Mouse (Mus musculus): Measurements from ENCODE around the gene Idh2.

The Idh2 gene

DNA sequence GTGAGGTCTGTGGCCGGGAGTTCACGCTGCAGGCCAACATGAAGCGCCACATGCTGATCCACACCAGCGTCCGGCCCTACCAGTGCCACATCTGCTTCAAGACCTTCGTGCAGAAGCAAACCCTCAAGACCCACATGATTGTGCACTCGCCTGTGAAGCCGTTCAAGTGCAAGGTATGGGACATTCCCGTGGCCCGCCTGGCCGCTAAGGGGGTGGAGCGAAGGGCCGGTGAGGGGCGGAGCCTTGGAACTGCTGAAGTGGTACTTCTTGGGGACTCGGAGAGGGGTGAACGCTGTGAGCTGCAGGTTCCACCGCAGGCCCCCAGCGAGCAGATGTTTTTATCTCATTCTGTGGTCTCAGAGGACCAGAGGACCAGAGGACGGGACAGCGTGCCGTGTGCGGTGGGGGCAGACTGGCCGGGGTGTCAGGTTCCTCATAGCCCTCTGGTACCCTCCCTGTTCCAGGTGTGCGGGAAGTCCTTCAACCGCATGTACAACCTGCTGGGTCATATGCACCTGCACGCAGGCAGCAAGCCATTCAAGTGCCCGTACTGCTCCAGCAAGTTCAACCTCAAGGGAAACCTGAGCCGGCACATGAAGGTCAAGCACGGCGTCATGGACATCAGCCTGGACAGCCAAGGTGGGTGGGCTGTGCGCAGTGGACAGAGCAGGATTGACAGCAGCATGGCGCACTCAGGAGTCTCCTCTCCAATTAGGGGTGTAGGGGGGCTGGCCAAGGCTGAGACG lies 29.0 kb downstream of the Idh2 start:
- DNase-seq (ENCODE audit: low read depth) = no peak

DNA sequence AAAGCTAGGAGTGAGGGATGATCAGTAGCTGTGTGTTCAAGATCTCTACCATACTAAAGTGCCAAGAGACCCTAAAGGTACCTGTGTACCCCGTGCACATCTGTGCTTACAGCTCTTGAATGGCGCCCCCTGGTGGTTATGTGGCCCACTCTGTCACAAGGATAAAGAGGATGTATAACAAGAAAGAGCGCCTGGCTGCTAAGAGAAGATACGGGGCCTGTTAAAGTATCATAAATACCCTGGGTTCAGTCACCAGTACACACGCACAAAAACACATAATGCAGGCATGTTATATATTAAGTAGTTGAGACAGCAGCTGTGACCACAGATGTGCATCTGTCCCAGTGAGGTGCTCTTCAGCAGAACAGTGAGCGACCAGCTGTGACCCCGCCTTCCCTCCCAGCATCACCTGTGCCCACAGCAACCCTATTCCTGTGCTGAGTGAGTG lies 30.7 kb downstream of the Idh2 start:
- DNase-seq (ENCODE audit: low read depth) = peak; percentile 68

DNA sequence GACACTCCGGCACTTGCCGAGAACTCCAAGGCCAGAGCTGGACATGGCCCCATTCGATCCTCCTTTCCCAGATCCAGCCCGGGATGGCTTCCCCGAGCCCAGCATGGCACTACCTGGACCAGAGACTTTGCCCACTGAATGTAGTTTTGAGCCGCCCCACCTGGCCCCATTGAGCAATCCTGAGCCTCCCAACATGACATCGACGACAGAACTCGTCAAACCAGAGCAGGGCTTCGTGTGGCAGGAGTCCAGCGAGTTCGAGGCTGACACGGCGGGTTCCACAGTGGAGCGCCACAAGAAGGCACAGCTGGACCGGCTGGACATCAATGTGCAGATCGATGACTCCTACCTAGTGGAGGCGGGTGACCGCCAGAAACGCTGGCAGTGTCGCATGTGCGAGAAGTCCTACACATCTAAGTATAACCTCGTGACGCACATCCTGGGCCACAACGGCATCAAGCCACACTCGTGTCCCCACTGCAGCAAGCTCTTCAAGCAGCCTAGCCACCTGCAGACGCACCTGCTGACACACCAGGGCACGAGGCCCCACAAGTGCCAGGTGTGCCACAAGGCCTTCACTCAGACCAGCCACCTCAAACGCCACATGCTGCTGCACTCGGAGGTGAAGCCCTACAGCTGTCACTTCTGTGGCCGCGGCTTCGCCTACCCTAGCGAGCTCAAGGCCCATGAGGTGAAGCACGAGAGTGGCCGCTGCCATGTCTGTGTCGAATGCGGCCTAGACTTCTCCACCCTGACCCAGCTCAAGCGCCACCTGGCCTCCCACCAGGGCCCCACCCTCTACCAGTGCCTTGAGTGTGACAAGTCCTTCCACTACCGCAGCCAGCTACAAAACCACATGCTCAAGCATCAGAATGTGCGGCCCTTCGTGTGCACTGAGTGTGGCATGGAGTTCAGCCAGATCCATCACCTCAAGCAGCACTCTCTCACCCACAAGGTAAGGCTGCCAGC lies 33.3 kb downstream of the Idh2 start:
- no peak for DNase-seq (ENCODE audit: low read depth)

DNA sequence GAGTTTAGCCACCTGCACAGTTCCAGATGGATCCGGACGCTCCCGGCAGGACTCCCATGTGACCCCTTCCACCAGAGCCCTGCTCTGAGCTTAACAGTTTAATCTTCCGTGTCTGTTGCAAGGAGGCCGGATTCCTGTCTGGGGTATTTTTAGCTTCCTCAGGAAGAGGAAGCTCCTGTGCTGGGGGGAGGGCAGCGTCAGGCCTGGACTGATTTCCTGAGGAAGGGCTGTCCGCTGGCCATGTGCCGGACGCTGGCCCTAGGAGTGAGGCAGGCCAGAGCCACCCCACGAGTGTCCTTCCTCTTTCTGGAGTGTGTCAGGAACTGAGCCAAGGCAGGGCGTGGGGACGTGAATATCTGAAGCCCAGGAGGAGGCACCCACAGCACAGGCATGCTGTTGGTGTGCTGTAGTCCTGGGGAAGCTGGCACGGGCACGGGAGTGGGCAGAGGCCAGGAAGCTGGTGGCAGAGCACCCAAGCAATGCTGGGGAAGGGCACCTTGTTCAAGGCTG lies 36.3 kb downstream of the Idh2 start:
- no peak for DNase-seq (ENCODE audit: low read depth)

DNA sequence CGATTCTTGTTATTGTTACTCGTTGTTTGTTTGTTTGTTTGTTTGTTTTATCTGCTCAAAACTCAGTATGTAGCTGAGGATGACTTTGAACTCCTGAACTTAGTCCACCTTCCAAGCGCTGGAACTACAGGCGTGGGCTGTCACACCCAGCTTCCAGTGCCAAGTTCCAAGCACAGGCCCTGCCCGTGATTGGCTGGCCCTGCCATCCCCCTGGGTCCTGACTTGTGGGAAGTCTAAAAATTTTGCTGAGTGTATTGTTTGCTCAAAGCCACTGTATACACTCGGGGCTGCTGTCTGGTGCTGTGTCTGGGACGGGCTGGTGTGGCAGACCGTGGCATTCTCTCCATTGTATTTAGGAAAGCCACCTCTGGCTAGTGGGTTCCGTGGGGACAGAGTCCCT lies 37.4 kb downstream of the Idh2 start:
- DNase-seq (ENCODE audit: low read depth) = no peak

DNA sequence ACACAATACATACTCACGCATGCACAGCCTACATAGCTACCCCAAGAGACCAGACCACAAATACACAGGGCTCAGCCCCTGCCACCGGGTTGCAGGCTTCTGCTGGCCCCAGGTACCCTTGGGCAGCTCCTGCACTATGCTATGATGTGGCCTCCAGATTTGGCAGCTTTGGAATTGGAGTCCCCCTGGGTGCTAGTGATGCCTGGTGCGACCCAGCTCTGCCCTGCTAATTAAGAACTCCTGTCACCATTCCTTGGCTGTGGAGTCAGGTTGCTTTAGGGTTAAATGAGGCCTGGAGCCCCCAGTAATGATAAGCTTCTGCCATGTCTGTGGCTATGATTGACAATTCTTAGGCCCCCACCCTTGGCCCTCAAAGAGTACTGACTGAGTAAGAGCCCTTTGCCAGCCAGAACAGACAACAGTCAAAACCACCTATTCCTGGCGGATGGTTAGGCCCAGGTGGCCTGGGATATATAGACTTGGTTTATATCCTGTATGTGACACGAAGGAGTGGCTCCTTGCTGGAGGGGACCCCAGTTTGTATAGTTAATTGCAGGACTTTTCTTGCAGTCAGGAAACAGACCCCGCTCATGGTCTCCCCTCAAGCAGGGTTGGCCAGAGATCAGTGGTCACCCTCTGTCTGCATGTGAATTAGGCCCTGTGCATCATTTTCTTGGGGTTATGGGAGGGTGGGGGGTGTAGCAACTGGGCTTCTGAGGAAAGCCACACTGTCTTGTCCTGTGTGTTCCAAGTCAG lies 38.1 kb downstream of the Idh2 start:
- DNase-seq (ENCODE audit: low read depth) = no peak

DNA sequence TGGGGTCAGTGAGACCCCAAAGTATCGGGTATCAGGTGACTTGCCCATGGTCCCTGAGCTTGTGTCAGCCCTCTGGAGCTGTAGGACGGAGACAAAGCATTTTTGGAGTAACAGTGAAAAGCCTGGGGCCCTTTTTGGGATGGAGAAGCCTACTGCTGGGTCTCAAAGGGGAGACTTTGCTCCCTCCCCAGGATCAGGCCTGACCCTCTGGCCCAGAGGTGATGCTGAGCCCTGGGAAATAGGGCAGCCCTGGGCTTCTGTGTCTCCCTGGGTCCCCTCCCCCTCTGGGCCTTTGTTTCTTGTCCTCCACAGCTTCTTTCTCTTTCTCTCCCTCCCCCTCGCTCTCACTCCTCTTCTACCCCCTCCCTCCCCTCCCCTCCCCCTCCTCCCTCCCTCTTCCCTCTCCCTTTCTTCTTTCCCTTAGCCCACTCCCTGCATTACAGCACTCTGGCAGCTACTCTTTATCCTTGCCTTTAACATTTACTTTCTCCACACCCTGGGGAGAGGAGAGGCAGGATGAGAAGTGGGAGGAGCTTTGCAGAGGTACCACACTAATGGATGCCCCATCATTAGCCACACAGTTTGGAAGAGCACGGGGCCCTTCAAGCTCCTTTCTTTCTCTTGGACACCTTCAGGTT lies 39.1 kb downstream of the Idh2 start:
- DNase-seq (ENCODE audit: low read depth) = no peak

DNA sequence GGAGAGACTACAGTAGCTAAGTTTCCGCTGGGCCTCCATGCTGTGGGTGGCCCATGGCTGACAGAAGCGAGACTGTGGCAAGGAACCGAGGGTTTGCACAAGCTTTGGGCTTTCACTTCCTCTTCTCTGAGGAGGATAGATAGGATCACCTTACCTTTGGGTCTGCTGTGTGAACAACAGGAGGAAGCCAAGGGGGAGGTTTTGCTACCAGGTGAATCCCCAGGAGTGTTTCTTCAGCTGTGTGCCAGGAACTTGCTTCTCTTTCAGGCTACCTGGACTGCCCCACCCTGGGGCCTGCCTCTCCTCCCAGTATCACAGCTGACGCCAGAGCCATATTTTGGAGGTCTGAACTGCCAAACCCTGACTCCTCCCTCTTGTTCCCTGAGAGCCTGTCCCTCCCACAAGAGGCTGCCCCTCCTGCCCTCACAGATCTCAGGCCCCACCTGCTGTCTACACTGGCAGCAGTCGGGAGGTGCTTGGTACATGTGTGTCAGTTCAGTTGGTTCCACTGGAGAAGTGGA lies 40.2 kb downstream of the Idh2 start:
- DNase-seq (ENCODE audit: low read depth) = peak; percentile 71

DNA sequence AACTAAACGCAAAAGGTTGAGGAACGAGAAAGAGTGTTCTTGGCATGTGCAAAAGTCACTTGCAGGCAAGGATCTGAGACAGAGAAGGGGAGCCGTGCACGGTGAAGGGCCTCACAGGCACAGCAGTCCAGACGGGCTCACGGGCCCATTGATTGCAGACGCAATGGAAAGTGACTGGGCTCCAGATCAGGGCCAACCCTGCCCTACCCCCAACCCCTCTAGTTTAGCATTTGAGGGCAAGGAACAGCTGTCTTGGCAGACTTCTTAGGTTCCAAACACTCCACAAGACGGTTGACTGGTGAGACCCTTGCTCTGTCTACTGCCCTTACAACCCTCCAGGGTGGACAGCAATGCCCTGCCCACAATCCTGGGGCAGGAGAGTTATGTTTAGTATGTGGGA lies 41.7 kb downstream of the Idh2 start:
- no peak for DNase-seq (ENCODE audit: low read depth)

DNA sequence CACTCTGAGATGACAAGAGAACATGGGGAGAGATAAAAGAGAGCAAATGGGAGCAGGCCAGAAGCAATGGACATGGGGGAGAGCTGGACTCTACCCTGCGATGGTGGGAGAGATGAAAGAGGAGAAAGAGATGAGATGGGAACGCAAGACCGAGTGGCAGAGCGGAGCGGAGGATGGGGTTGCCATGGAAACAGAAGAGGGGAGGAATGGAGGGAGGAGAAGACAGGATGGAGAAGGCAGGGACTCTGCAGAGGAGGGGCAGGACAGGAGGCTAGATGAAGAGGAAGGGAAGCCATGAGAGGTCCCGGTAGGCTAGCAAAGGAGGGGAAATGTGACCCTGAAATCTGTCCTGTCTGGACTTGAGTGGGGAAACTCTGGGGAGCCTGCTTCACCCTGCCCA lies 42.9 kb downstream of the Idh2 start:
- DNase-seq (ENCODE audit: low read depth) = no peak

DNA sequence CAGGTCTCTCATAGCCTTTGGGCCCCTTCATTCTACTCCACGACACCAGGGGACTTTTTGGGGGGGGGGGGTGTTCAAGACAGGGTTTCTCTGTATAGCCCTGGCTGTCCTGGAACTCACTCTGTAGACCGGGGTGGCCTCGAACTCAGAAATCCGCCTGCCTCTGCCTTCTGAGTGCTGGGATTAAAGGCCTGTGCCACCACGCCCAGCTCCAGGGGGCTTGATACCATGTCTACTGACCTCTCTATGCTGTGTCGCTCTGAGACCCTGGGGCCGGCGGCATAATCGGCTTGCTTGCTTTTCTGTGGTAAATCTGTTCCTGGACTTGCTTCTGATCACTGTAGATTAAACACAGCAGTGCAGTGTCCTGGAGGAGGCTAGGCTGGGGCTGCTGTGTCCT lies 44.0 kb downstream of the Idh2 start:
- no peak for DNase-seq (ENCODE audit: low read depth)

DNA sequence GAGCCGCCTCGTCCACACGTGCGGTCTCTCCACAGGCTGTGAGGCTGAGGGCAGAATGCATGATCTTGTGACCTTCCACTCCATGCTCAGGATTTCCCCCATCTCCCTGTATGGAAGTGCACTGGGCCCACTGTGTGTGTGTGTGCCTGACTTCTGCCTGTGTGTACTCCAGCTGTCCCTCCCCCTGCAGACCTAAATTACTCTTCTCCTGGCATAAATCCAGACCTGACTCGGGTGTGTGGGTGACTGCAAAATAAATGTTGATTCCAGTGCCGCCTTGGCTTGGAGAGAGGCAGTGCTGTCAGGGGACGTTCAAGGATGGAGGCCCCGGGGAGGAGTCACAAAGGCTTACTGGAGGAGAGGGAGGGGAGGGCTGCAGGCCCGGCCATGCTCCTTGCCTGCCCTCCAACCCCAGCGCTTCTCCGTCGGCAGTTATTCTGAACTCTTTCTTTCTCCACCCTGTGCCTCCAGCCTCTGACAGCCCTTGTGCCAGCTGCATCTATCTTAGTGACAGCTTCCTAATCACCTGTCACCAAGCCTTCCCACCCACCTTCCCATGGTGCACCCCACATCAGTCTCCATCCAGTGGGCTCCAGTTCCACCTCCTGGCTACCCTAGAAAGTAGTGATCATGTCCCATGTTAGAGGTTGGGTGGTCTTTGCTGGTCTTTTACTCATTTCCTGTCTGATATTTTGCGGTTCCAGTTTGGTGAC lies 45.4 kb downstream of the Idh2 start:
- no peak for DNase-seq (ENCODE audit: low read depth)

DNA sequence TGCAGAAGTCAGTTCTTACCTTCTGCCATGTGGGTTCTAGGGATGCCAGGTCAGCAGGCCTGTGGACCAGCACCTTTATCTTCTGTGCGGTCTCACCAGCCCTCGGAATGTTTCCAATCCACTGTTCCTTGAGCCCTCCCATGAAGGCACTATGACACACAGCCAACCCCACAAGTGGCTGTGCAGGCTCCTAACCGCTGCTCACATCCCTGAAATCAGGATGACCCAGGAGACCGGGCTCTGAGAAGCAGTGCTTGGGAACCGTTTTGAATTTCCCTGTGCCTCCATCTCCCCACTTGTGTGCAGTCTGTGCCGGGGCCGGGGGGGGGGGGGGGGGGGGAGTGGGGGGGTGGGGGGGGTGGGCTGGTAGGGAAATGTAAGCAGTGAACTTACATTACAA lies 46.9 kb downstream of the Idh2 start:
- no peak for DNase-seq (ENCODE audit: low read depth)

DNA sequence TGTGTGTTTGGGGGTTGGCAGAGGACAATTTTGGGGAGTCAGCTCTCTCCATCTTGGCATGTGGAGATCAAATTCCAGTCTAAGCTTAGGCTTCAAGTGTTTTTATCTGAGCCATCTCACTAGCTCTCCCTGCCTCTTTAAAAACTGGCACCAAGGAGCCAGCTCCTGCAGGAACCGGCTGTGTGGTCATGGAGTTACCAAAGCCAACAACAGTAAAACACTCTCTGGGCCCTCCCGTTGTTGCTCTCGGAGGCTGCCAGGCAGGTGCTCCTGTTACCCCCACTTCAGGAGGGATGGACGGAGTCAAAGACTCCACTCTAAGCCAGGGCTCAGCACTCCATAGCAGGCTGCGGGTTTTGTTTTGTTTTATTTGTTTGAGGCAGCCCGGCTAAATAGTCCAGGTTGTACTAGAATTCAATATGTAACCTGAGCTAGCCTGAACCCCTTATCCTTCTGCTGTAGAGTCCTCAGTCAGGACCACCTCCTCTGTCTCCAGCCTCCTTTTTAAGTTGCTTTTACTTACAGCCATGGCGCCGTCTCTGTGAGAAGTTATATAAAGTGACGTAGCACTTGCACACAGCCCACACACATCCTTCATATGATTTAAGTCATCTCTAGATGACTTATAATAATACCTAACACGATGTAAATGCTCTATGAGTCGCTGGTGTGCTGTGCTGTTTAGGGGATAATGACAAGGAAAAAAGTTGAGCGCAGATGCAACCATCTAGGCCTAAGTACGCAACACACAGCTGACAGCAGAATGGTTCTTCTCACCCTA lies 48.3 kb downstream of the Idh2 start:
- DNase-seq (ENCODE audit: low read depth) = no peak

DNA sequence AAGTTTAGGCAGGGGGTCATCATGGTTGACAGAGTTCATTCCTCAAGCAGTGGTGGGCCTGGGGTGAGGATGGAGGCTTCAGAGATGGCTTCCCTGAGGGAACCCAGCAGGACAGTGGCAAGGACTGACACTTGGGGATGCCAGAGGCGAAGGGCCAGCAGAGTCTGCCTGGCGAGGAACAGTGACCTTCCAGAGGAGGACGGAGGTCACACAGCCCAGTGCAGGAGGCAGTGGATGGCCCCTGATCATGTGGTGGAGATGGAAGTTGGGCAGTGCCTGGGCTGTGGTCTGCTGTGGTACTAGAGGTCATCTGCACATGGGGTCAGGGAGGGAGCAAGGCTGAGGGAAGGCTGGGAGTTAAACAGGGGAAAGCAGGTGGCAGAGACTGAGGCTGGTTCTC lies 49.9 kb downstream of the Idh2 start:
- no peak for DNase-seq (ENCODE audit: low read depth)

DNA sequence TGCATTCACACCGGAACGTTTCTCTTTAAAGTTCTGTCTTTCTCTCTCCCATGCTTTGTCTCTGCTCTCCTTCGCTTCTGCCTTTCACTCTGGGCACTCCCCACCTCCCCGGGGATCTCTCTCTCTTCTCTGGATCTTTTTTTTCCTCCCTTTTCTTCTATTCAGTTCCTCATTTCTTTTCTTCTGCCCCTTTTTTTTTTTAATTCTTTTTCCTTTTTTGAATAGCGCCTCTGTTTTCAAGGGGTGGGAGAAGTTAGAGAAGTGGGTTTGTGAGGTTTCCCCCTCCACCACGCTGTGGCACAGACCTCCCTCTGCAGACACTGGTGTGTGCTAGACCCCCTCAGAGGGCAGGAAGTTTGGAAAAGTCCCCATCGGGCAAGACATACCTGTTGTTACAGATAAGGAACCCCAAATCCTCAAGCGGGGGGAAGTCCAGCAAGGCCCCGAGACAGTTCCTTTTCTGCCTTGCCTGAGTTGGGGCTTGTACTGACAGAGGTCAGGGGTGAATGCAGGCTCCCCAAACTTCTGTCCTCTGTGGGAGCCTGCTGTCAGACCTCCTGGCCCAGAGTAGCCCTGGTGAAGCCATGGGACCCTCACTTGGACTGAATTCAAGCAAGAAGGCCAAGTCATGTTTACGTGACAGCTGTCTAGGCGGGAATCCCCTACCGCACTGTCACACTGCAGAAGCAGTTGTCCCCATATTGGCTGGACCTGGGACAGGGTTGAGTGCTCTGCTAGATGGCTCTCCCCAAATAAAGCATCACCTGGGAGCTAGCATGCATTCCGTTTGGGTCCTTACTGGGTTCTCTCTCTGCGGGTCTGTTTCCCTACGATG lies 51.1 kb downstream of the Idh2 start:
- DNase-seq (ENCODE audit: low read depth) = no peak

DNA sequence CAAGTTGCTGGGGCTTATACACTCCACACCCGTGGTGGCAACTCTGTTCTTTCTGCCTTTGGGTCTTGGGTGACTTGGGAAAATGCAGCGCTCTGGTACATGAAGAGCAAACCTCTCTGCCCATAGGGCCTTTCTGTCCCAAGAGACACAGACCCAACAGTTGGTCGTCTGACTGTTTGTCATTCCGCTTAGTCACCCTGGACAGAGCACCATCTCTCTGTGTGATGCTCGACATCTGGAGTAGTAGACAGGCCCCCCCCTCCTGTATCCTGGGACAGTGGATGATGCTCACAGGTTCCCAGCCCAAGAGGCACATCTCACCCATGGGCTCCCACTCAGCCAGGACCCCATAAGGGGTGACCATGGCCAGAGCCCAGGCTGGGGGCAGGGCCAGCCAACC lies 51.9 kb downstream of the Idh2 start:
- no peak for DNase-seq (ENCODE audit: low read depth)

DNA sequence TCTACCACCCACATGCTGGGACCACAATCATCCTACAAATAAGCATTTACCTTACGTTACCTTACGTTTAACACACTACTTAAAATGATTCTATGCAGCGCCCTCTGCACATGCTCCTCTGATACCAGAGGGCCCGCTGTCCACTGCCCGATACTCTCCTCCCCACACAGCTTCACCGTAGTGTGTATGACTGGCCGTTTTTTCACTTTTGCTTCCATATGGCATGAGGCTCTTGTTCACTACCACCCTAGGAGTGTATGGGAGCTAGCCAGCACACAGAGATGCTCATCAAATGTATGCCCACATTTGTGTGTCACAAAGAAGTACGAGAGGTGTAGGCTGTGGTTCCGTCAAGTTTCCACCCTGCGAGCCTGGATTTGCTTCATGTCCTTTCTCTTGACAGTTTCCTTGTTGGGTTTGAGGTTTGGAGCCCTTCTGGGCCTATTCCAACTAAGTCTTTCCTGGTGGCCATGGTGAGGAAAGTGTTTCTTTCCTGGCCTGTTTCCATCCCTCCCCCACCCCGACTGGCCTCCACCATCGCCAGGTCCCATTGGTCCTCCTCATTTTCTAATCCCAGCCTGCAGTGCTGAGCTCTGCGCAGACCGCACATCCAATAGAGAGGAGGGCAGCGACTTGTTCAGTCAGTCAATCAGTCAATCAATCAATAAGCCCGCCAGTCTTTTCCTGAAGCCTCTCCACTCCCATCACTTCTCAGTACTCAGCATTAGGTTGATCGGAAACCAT lies 52.9 kb downstream of the Idh2 start:
- DNase-seq (ENCODE audit: low read depth) = no peak

Data from c-Kit-positive CD71-positive TER-119-negative erythroid progenitor cells, embryonic 14.5 days (primary cell).